Mouse (Mus musculus): ENCODE measurements around the gene Gpc1. TPM values are rescaled to one million over a fixed set of nuclear protein-coding genes. Genes with fewer than 3 reads are reported as not detected.

The Gpc1 gene
- polyA plus RNA-seq, 1 experiment = 0.07 TPM

GRCm38 (mm10) chr1:92847873-92848839, 16.7 kb downstream of the Gpc1 start:
- Histone ChIP-seq H3K36me3 (ENCODE audit: control insufficient read depth) (no peaks in the 10 kb centered on the region), H3K27me3 (ENCODE audit: control insufficient read depth) (peaks cover 19% of the 10 kb centered on the region), H3K9me3 (ENCODE audit: control insufficient read depth, low read length) (no peaks in the 10 kb centered on the region), H3K4me3 (replicated peaks) (no peak overlapping the region), H3K4me1 (ENCODE audit: control insufficient read depth) (no peaks in the 10 kb centered on the region)
- TF ChIP-seq GATA1 (IDR thresholded peaks at IDR 0.05; ENCODE audit: low read length) = no peak
- no peak for TF ChIP-seq TAL1 (IDR thresholded peaks at IDR 0.05; ENCODE audit: low read length)

- Histone ChIP-seq H3K4me3 (replicated peaks) (no peak overlapping the region), H3K4me1 (ENCODE audit: control insufficient read depth) (no peaks in the 10 kb centered on the region), H3K9me3 (ENCODE audit: control insufficient read depth, low read length) (no peaks in the 10 kb centered on the region), H3K36me3 (ENCODE audit: control insufficient read depth) (no peaks in the 10 kb centered on the region), H3K27me3 (ENCODE audit: control insufficient read depth) (peaks cover 19% of the 10 kb centered on the region)
- TF ChIP-seq TAL1 (IDR thresholded peaks at IDR 0.05; ENCODE audit: low read length) (no peak), GATA1 (IDR thresholded peaks at IDR 0.05; ENCODE audit: low read length) (no peak)
Measured at GRCm38 (mm10) chr1:92849491-92849890, 18.0 kb downstream of the Gpc1 start.

GRCm38 (mm10) chr1:92849938-92850574, 18.6 kb downstream of the Gpc1 start:
- TF ChIP-seq TAL1 (IDR thresholded peaks at IDR 0.05; ENCODE audit: low read length) (no peak), GATA1 (IDR thresholded peaks at IDR 0.05; ENCODE audit: low read length) (no peak)
- Histone ChIP-seq H3K9me3 (ENCODE audit: control insufficient read depth, low read length) (no peaks in the 10 kb centered on the region), H3K4me3 (replicated peaks) (no peak overlapping the region), H3K27me3 (ENCODE audit: control insufficient read depth) (peaks cover 19% of the 10 kb centered on the region), H3K36me3 (ENCODE audit: control insufficient read depth) (no peaks in the 10 kb centered on the region), H3K4me1 (ENCODE audit: control insufficient read depth) (no peaks in the 10 kb centered on the region)

- TF ChIP-seq GATA1 (IDR thresholded peaks at IDR 0.05; ENCODE audit: low read length) = no peak
- TF ChIP-seq TAL1 (IDR thresholded peaks at IDR 0.05; ENCODE audit: low read length) = no peak
- no peaks in the 10 kb centered on the region for H3K9me3 ChIP-seq (ENCODE audit: control insufficient read depth, low read length)
- peaks cover 19% of the 10 kb centered on the region for H3K27me3 ChIP-seq (ENCODE audit: control insufficient read depth)
- H3K4me3 ChIP-seq (replicated peaks) = no peak overlapping the region
- no peaks in the 10 kb centered on the region for H3K4me1 ChIP-seq (ENCODE audit: control insufficient read depth)
- H3K36me3 ChIP-seq (ENCODE audit: control insufficient read depth) = no peaks in the 10 kb centered on the region
Measured at GRCm38 (mm10) chr1:92852450-92852849, 21.0 kb downstream of the Gpc1 start.

GRCm38 (mm10) chr1:92861503-92861902, 30.1 kb downstream of the Gpc1 start:
- no peaks in the 10 kb centered on the region for H3K27me3 ChIP-seq (ENCODE audit: control insufficient read depth)
- TF ChIP-seq GATA1 (IDR thresholded peaks at IDR 0.05; ENCODE audit: low read length) (no peak), TAL1 (IDR thresholded peaks at IDR 0.05; ENCODE audit: low read length) (no peak)
- no peak overlapping the region for H3K4me3 ChIP-seq (replicated peaks)

GRCm38 (mm10) chr1:92863268-92863667, 31.8 kb downstream of the Gpc1 start:
- TF ChIP-seq TAL1 (IDR thresholded peaks at IDR 0.05; ENCODE audit: low read length) (no peak), GATA1 (IDR thresholded peaks at IDR 0.05; ENCODE audit: low read length) (no peak)
- Histone ChIP-seq H3K27me3 (ENCODE audit: control insufficient read depth) (no peaks in the 10 kb centered on the region), H3K9me3 (ENCODE audit: control insufficient read depth, low read length) (no peaks in the 10 kb centered on the region), H3K4me3 (replicated peaks) (no peak overlapping the region), H3K4me1 (ENCODE audit: control insufficient read depth) (no peaks in the 10 kb centered on the region), H3K36me3 (ENCODE audit: control insufficient read depth) (no peaks in the 10 kb centered on the region)

More at GRCm38 (mm10) chr1:92861503-92861902, 30.1 kb downstream of the Gpc1 start:
- H3K9me3 ChIP-seq (ENCODE audit: control insufficient read depth, low read length) = no peaks in the 10 kb centered on the region
- no peaks in the 10 kb centered on the region for H3K4me1 ChIP-seq (ENCODE audit: control insufficient read depth)
- H3K36me3 ChIP-seq (ENCODE audit: control insufficient read depth) = no peaks in the 10 kb centered on the region

- TF ChIP-seq TAL1 (IDR thresholded peaks at IDR 0.05; ENCODE audit: low read length) (no peak), GATA1 (IDR thresholded peaks at IDR 0.05; ENCODE audit: low read length) (no peak)
- no peaks in the 10 kb centered on the region for H3K36me3 ChIP-seq (ENCODE audit: control insufficient read depth)
- no peaks in the 10 kb centered on the region for H3K27me3 ChIP-seq (ENCODE audit: control insufficient read depth)
- H3K9me3 ChIP-seq (ENCODE audit: control insufficient read depth, low read length) = no peaks in the 10 kb centered on the region
- H3K4me3 ChIP-seq (replicated peaks) = no peak overlapping the region
- H3K4me1 ChIP-seq (ENCODE audit: control insufficient read depth) = no peaks in the 10 kb centered on the region
Measured at GRCm38 (mm10) chr1:92866170-92866569, 34.7 kb downstream of the Gpc1 start.

GRCm38 (mm10) chr1:92869985-92870384, 38.5 kb downstream of the Gpc1 start:
- no peaks in the 10 kb centered on the region for H3K27me3 ChIP-seq (ENCODE audit: control insufficient read depth)
- no peaks in the 10 kb centered on the region for H3K9me3 ChIP-seq (ENCODE audit: control insufficient read depth, low read length)
- no peak overlapping the region for H3K4me3 ChIP-seq (replicated peaks)
- TF ChIP-seq TAL1 (IDR thresholded peaks at IDR 0.05; ENCODE audit: low read length) = no peak
- TF ChIP-seq GATA1 (IDR thresholded peaks at IDR 0.05; ENCODE audit: low read length) = no peak
- no peaks in the 10 kb centered on the region for H3K36me3 ChIP-seq (ENCODE audit: control insufficient read depth)
- no peaks in the 10 kb centered on the region for H3K4me1 ChIP-seq (ENCODE audit: control insufficient read depth)

- H3K36me3 ChIP-seq (ENCODE audit: control insufficient read depth) = no peaks in the 10 kb centered on the region
- no peaks in the 10 kb centered on the region for H3K9me3 ChIP-seq (ENCODE audit: control insufficient read depth, low read length)
- no peak for TF ChIP-seq TAL1 (IDR thresholded peaks at IDR 0.05; ENCODE audit: low read length)
- TF ChIP-seq GATA1 (IDR thresholded peaks at IDR 0.05; ENCODE audit: low read length) = no peak
- no peaks in the 10 kb centered on the region for H3K27me3 ChIP-seq (ENCODE audit: control insufficient read depth)
- no peak overlapping the region for H3K4me3 ChIP-seq (replicated peaks)
- H3K4me1 ChIP-seq (ENCODE audit: control insufficient read depth) = no peaks in the 10 kb centered on the region
Measured at GRCm38 (mm10) chr1:92872666-92873065, 41.2 kb downstream of the Gpc1 start.
